Mouse (Mus musculus): ENCODE data around the gene Cutc. TPM values are rescaled to one million over a fixed set of nuclear protein-coding genes. Genes with fewer than 3 reads are reported as not detected.

Gene Cutc
- total RNA-seq, 1 experiment = 3.8 TPM

DNA sequence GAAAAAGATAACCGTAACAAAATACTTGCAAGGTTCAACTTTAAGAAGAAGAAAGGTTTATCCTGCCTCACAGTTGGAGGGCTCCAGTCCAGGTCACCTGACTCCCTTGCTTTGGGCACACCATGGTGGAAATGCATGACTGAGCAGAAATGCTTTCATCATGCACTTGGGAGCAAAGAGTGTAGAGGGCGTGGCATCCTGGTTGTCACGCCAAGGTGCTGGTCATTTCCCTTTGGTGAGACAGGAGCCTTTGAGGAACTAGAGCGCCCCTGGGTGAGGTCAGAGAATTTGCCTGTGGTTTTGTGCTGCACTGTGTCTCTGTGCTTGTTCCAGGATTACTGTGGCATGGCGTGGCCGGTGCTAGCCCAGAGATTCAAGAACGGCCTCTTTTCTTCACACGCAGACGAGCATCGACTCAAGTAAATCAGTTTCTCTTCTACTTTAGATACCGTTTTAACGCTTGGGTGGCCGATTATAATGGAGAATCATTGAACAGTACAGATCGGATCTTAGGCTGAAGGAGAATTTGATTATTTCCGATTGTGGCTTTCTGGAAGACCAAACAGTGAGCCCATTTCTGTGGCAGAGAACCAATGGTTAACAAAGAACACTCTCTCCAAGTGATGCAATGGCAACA lies 26.2 kb upstream of the Cutc start:
- Histone ChIP-seq H3K9me3 (ENCODE audit: control insufficient read depth, insufficient read depth, low read depth, low read length) (no peaks in the 10 kb centered on the region), H3K9ac (ENCODE audit: insufficient read depth, low read depth, low read length, poor library complexity, severe bottlenecking) (no peak overlapping the region), H3K4me3 (ENCODE audit: insufficient read depth in 1 of 2, low read depth in 1 of 2, low read length in 2 of 2, poor library complexity in 1 of 2, severe bottlenecking in 1 of 2) (no peak overlapping the region), H3K36me3 (ENCODE audit: control insufficient read depth, insufficient read depth, low read length, poor library complexity, severe bottlenecking) (no peaks in the 10 kb centered on the region), H3K27ac (ENCODE audit: insufficient read depth, low read depth, low read length, poor library complexity, severe bottlenecking) (no peak overlapping the region), H3K4me1 (ENCODE audit: control insufficient read depth in 2 of 2, insufficient read depth in 2 of 2, low read length in 2 of 2, poor library complexity in 1 of 2) (0 out of 4 replicates have a peak, but pooled peaks cover 0 to 3% of the 10 kb centered on the region in 2 experiments)
- DNase-seq (ENCODE audit: low read depth, low spot score) = no peak
- in situ Hi-C loops (cut with MboI; ENCODE audit: low sequenced_read_pairs in 2 of 2, unreplicated experiment in 2 of 2) = no loop called here
- TF ChIP-seq ZNF384 (IDR thresholded peaks at IDR 0.05; ENCODE audit: low read depth, low read length) = no peak
- TF ChIP-seq CHD2 (IDR thresholded peaks at IDR 0.05; ENCODE audit: low read depth, low read length) = no peak
- TF ChIP-seq MAFK (IDR thresholded peaks at IDR 0.05; ENCODE audit: insufficient read depth, low read depth, low read length) = no peak
- TF ChIP-seq HCFC1 (IDR thresholded peaks at IDR 0.05; ENCODE audit: borderline replicate concordance, insufficient read depth, low read length) = no peak
- no peak for TF ChIP-seq ZC3H11A (IDR thresholded peaks at IDR 0.05; ENCODE audit: borderline replicate concordance, low read depth, low read length)

DNA sequence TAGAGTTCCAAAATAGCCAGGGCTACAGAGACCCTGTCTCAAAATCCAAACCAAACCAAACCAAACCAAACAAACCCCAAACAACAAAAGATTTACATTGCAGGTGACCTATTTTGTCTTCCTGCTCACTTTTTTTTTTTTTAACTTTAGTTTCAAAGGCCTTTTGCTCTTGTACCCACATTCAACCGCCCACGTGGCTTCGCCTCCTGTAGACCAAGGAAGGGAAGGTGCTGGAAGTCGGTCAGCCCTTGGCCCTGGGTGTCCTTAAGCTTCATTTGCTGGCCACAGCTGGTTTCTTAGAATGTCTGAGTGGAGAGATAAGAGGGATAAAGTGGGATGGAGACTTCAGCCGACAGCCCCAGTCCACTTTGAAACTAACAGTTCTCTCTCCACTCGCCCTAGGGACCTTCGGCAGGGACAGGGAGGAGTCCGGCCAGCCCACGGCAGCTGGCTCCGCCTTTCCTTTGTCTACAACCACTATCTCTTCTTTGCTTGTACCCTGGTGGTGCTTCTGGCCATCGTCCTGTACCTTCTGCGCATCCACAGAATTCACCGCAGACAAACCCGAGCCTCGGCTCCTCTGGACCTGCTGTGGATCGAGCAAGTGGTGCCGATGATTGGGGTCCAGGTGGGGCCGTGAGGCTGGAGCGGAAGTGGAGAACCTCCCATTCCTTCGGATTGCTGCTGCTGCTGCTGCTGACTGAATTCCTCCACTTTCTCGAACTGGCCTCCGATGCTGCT lies 23.3 kb upstream of the Cutc start:
- no peak for DNase-seq (ENCODE audit: low read depth, low spot score)
- no peaks in the 10 kb centered on the region for H3K36me3 ChIP-seq (ENCODE audit: control insufficient read depth, insufficient read depth, low read length, poor library complexity, severe bottlenecking)

DNA sequence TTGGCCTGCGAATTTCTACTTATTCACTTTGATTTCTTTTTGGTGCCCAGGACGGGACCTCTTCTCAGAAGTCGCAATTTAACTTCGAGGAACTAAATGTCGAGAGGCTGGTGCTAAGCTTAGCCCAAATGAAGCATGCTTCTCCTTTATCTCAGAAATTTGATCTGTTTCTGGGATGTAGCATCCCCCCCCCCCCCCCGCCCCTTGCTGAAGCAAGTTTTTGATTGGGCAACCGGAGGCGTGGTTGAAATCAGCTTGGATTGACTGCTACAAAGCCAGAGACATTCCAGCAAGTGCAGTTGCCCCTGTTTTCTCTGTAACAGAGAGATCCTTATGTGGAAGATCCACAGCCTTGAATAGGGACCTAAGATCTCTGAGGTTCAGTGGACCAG lies 22.8 kb upstream of the Cutc start:
- Histone ChIP-seq H3K4me1 (ENCODE audit: control insufficient read depth in 2 of 2, insufficient read depth in 2 of 2, low read length in 2 of 2, poor library complexity in 1 of 2) (peaks cover 2 to 7% of the 10 kb centered on the region in 2 experiments; a peak in 2 of 4 replicates), H3K9ac (ENCODE audit: insufficient read depth, low read depth, low read length, poor library complexity, severe bottlenecking) (peak overlapping the region; percentile 13; the same call in 1 of the 2 replicates), H3K36me3 (ENCODE audit: control insufficient read depth, insufficient read depth, low read length, poor library complexity, severe bottlenecking) (no peaks in the 10 kb centered on the region), H3K27ac (ENCODE audit: insufficient read depth, low read depth, low read length, poor library complexity, severe bottlenecking) (no peak overlapping the region), H3K9me3 (ENCODE audit: control insufficient read depth, insufficient read depth, low read depth, low read length) (no peaks in the 10 kb centered on the region), H3K4me3 (ENCODE audit: insufficient read depth in 1 of 2, low read depth in 1 of 2, low read length in 2 of 2, poor library complexity in 1 of 2, severe bottlenecking in 1 of 2) (peak overlapping the region; percentile 27 to 62)
- no peak for DNase-seq (ENCODE audit: low read depth, low spot score)
- TF ChIP-seq ZC3H11A (IDR thresholded peaks at IDR 0.05; ENCODE audit: borderline replicate concordance, low read depth, low read length) = no peak
- in situ Hi-C loops (cut with MboI; ENCODE audit: low sequenced_read_pairs in 2 of 2, unreplicated experiment in 2 of 2) = no loop called here

More for the DNA sequence above, 23.3 kb upstream of the Cutc start:
- no peak for TF ChIP-seq CHD2 (IDR thresholded peaks at IDR 0.05; ENCODE audit: low read depth, low read length)
- no peak for TF ChIP-seq ZC3H11A (IDR thresholded peaks at IDR 0.05; ENCODE audit: borderline replicate concordance, low read depth, low read length)
- no peak for TF ChIP-seq HCFC1 (IDR thresholded peaks at IDR 0.05; ENCODE audit: borderline replicate concordance, insufficient read depth, low read length)
- no peak for TF ChIP-seq ZNF384 (IDR thresholded peaks at IDR 0.05; ENCODE audit: low read depth, low read length)
- in situ Hi-C loops (cut with MboI; ENCODE audit: low sequenced_read_pairs in 2 of 2, unreplicated experiment in 2 of 2) = no loop called here
- Histone ChIP-seq H3K9ac (ENCODE audit: insufficient read depth, low read depth, low read length, poor library complexity, severe bottlenecking) (peak overlapping the region; percentile 13; the same call in 1 of the 2 replicates), H3K9me3 (ENCODE audit: control insufficient read depth, insufficient read depth, low read depth, low read length) (no peaks in the 10 kb centered on the region), H3K4me1 (ENCODE audit: control insufficient read depth in 2 of 2, insufficient read depth in 2 of 2, low read length in 2 of 2, poor library complexity in 1 of 2) (peaks cover 0 to 7% of the 10 kb centered on the region in 2 experiments; a peak in 1 of 4 replicates), H3K27ac (ENCODE audit: insufficient read depth, low read depth, low read length, poor library complexity, severe bottlenecking) (no peak overlapping the region), H3K4me3 (ENCODE audit: insufficient read depth in 1 of 2, low read depth in 1 of 2, low read length in 2 of 2, poor library complexity in 1 of 2, severe bottlenecking in 1 of 2) (peak overlapping the region; percentile 27 to 62)

DNA sequence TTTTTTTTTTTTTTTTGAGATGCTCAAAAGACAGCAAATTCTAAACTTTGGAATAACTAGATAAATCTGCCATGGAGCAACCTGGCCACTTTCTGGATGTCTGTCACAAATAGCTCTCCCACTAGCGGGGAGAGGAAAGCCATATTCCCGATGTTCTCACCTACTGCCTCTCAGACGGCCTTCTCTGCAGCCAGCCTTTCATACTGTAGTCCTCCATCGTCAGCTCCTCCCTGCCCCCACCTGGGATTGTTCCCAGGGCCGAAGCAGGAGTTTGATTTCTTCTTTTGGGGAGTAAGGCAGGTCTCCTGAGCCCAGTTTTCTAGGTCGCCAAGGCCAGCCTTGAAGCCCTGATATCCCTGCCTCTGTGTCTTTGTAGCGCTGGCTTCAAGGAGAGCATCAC lies 21.6 kb upstream of the Cutc start:
- no peak overlapping the region for H3K27ac ChIP-seq (ENCODE audit: insufficient read depth, low read depth, low read length, poor library complexity, severe bottlenecking)
- in situ Hi-C loops (cut with MboI; ENCODE audit: low sequenced_read_pairs in 2 of 2, unreplicated experiment in 2 of 2) = no loop called here
- DNase-seq (ENCODE audit: low read depth, low spot score) = no peak
- H3K36me3 ChIP-seq (ENCODE audit: control insufficient read depth, insufficient read depth, low read length, poor library complexity, severe bottlenecking) = peaks cover 5% of the 10 kb centered on the region; the same call in 1 of the 2 replicates
- no peaks in the 10 kb centered on the region for H3K9me3 ChIP-seq (ENCODE audit: control insufficient read depth, insufficient read depth, low read depth, low read length)
- H3K4me1 ChIP-seq (ENCODE audit: control insufficient read depth in 2 of 2, insufficient read depth in 2 of 2, low read length in 2 of 2, poor library complexity in 1 of 2) = peaks cover 2 to 7% of the 10 kb centered on the region in 2 experiments; a peak in 2 of 4 replicates
- H3K4me3 ChIP-seq (ENCODE audit: insufficient read depth in 1 of 2, low read depth in 1 of 2, low read length in 2 of 2, poor library complexity in 1 of 2, severe bottlenecking in 1 of 2) = no peak overlapping the region
- H3K9ac ChIP-seq (ENCODE audit: insufficient read depth, low read depth, low read length, poor library complexity, severe bottlenecking) = no peak overlapping the region
- TF ChIP-seq MAFK (IDR thresholded peaks at IDR 0.05; ENCODE audit: insufficient read depth, low read depth, low read length) (no peak), ZNF384 (IDR thresholded peaks at IDR 0.05; ENCODE audit: low read depth, low read length) (peak; percentile 46; the same call in 1 of the 2 replicates)

Data from ES-E14 (cell line).